Mouse (Mus musculus) 3134 (cell line): ENCODE results near the gene Kcnd3.

Source experiments
- DNase-seq: peaks from one replicate; pipeline ENCODE4 v3.0.0-alpha.2; 2011; ENCODE audit warnings: low spot score; ENCODE audit not compliant: insufficient read length; ENCODE audit errors: extremely low read depth

The Kcnd3 gene

GRCm38 (mm10) chr3:105515640-105516039, 63.5 kb downstream of the Kcnd3 start:
- DNase-seq: no peak

DNA sequence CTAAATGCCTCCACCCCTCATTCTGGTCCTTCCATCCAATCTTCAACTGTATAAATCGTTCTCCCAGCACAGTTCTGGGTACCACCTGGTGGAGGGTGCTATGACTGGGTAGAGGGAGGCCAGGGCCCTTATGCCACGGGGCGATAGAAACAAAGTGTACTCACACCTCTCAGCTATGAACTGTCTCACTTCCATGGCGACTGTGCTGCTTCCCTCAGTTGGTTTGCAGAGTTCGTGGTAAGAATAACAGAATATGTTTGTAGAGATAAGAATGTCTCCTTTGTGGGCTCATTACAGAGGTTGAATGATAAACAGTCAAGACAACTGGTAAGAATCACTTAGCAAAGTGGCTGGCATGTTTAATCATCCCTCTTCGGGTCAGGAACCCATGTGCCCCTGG, 68.3 kb downstream of the Kcnd3 start:
- DNase-seq: no peak

GRCm38 (mm10) chr3:105521178-105521631, 69.1 kb downstream of the Kcnd3 start:
- peak; percentile 11 for DNase-seq

- DNase-seq: no peak
Measured at GRCm38 (mm10) chr3:105521639-105522038, 69.5 kb downstream of the Kcnd3 start.

- DNase-seq: no peak
Measured at GRCm38 (mm10) chr3:105528860-105529259, 76.7 kb downstream of the Kcnd3 start.

- DNase-seq: no peak
Measured at GRCm38 (mm10) chr3:105529700-105530099, 77.6 kb downstream of the Kcnd3 start.

DNA sequence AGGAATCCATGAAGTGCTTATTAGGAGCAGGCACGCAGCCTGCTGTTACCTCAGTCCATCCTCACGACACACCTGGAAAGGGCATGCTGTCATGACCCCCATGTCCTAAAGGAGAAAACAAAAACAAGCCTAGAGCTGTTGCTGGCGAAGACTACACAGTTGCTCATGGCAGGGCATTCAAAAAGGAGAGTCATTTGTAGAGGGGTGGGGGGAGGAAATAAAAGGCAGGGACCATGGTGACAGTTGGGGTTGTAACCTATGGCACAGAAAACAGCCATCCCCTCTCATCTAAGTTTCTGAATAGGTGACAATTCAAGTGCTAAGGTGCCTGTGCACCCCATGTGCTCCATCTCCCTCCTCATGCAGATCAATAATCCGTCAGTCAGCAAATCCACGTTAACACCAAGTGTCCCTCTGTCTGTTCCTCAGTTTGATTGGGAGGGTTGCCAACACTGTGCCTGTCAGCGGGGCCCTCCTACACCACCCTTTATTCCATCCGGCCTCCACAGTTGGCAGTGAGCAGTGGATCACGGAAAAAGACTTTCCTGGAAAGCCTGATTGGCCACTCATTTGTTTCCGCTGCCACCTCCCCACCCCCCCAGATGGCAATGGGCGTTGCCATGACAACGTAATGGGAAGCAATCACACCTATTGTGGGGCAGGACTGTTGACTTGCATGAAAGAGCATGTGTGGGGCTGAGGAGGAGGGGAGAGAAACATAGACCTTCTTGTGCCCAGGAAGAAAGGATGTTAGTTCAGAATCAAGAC, 78.4 kb downstream of the Kcnd3 start:
- DNase-seq: no peak

- no peak for DNase-seq
Measured at GRCm38 (mm10) chr3:105538406-105538805, 86.3 kb downstream of the Kcnd3 start.

GRCm38 (mm10) chr3:105538819-105539607, 86.9 kb downstream of the Kcnd3 start:
- no peak for DNase-seq

DNA sequence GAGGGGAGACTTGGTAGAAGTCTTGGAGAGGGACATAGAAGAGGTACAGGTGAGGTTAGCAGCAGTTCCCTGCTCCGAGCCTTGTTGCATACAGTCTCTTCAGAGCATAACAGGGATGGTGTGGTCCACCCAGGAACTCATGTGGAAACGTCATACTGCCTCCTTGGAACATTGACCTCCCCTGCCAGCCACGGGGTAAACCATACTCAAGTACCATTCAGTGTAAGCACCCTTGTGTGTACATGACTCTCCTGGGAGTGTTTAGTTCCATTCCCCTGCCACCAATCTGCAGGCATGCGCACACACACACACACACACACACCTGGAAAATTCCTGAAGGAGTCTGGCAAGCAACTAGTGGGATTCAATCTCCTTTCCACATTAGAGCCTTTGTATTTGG, 90.6 kb downstream of the Kcnd3 start:
- no peak for DNase-seq

- no peak for DNase-seq
Measured at GRCm38 (mm10) chr3:105544106-105544505, 92.0 kb downstream of the Kcnd3 start.

GRCm38 (mm10) chr3:105546611-105547071, 94.5 kb downstream of the Kcnd3 start:
- DNase-seq: no peak

DNA sequence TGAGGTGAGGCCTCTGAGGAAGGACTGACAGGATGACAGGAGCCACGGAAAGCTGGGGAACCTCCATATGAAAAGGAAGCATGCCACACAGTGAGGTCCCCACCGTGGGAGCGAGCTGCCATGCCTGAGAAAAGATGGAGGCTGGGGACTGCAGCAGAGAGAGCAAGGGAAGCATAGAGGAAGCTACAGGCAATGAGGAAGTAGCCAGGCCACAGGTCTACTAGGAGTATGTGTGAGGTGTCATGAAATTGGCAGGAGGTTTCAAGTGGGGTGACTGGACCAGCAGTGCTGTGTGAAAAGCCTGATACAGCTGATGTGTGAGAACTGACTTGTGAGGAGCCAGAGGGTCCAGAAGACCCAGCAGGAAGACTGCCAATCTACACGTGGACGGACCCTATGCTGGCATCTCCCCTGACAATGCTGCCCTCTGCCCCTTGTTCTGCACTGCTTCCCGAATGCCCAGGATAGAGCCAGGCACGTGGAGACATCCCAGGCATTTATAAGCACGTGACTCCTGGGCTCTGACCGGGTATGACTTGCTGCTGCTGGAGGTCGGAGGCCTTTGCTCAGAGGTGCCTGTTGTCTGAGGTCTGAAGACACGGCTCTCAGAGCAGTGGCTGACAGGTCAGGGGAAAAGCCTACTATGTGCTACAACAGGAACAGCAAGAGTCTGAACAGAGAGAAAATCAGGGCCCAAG, 96.1 kb downstream of the Kcnd3 start:
- no peak for DNase-seq

GRCm38 (mm10) chr3:105559456-105559855, 107.3 kb downstream of the Kcnd3 start:
- no peak for DNase-seq

- DNase-seq: no peak
Measured at GRCm38 (mm10) chr3:105566973-105567372, 114.8 kb downstream of the Kcnd3 start.

- DNase-seq: no peak
Measured at GRCm38 (mm10) chr3:105567472-105567871, 115.3 kb downstream of the Kcnd3 start.

DNA sequence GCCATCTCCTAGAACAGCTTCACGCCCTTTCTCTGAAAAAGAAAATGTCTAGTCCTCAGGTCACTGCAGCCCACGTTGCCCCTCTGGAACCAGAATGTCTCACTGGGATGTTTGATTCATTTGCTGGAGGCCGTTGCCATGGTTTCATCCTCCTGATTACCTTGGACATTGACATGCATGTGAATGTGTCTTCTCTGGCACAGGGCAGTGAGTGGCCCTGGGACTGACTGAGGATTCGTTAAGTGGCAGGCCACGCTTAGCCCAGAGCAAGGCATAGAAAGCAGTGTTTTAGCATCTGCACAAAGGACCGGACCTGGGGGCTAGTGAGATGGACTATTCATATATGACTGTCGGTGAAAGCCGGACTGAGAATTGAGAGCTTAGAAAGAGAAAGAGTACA, 116.3 kb downstream of the Kcnd3 start:
- DNase-seq: no peak

DNA sequence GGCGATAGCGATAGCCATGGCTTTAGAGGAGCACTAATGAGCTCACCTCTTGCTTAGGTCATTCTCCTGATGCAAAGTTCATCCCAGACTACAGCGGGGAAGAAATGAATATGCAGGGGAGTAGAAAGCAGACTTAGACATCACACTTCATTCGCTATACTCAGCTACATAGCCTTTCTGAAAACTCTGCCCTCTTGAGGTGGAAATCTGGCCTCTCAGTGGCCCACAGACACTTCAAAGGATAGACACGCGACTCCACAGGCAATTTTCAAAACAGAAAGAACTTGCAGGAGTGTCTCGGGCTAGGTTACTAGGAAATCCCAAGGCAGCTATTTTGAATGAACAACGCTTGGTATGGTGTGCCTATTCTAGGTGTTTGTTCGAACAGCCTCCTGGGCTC, 116.7 kb downstream of the Kcnd3 start:
- DNase-seq: no peak

- no peak for DNase-seq
Measured at GRCm38 (mm10) chr3:105569310-105569752, 117.2 kb downstream of the Kcnd3 start.

GRCm38 (mm10) chr3:105569950-105570349, 117.8 kb downstream of the Kcnd3 start:
- no peak for DNase-seq

- no peak for DNase-seq
Measured at GRCm38 (mm10) chr3:105570818-105571217, 118.7 kb downstream of the Kcnd3 start.
